In the genomic region with DNA sequence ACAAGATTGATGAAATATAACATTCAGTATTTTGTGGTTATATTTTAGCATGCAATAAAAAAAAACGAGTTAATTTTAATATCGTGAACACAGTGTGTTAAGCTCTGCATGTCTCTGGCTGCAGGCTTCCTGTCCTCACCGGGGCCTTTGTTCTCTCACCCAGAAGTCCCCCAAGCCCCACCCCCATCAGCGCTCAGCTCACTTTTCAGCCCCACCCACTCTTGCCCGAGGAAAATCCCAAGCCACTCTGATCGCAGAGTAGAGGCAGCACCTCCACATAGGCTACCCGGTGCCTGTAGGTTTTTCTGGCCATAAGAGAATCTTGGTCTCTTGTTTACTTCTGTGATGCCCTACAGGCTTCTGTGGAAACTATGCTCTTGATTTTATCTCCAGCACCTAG, we compare ENCODE assay signal across 9 mouse cellular contexts. TPM values are rescaled to one million over a fixed set of nuclear protein-coding genes. Genes with fewer than 3 reads are reported as not detected.
A peak's percentile ranks its signal among the peaks of the same experiment; 100 is the strongest.
DNase-seq lines count a peak whose midpoint lies in the region; ATAC-seq lines count a peak whose summit lies in the region.
"Had no signal": no experiment of that assay in that cellular context is flagged by ENCODE, and none has a peak within 500 bp of the region (broad histone marks: within the 10 kb centered on the region; RNA-seq: fewer than 3 reads in every experiment).

No protein-coding gene starts in this region.

- peak overlapping the region; percentile 92 for H3K27ac ChIP-seq in midbrain, embryonic 14.5 days (replicated peaks; ENCODE audit: low read depth, low read length)

- H3K9me3 ChIP-seq in midbrain, embryonic 14.5 days (ENCODE audit: control insufficient read depth, low read length): no peaks in the 10 kb centered on the region

- no peaks in the 10 kb centered on the region for H3K27me3 ChIP-seq in midbrain, embryonic 14.5 days (ENCODE audit: control insufficient read depth, insufficient read depth, low read length)

- H3K9ac ChIP-seq in midbrain, embryonic 14.5 days (replicated peaks; ENCODE audit: low read length): peak overlapping the region; percentile 39; the same call in 1 of the 2 replicates

- DNase-seq in cerebellum, postnatal 10 days: peak; percentile 57 to 75
- DNase-seq in cerebellum, adult 8-10 months: no peak
- peak; percentile 35 for DNase-seq in adrenal gland, postnatal 25 days
- DNase-seq in forelimb bud, embryonic 11.5 days (ENCODE audit: low read depth, low spot score): peak; percentile 63
- peak; percentile 6 for DNase-seq in hindlimb bud, embryonic 11.5 days (ENCODE audit: extremely low spot score, low read depth, low spot score)
- peak; percentile 64 for DNase-seq in liver
- peak; percentile 87 for DNase-seq in midbrain, embryonic 14.5 days
- DNase-seq in telencephalon, adult 2 months (ENCODE audit: low read depth, low spot score): peak; percentile 50

- no peaks in the 10 kb centered on the region for H3K36me3 ChIP-seq in midbrain, embryonic 14.5 days (ENCODE audit: control insufficient read depth, insufficient read depth, low read length)

- H3K4me1 ChIP-seq in midbrain, embryonic 14.5 days (ENCODE audit: control insufficient read depth, insufficient read depth, low read length): peaks cover 22% of the 10 kb centered on the region

- ATAC-seq in midbrain, embryonic 14.5 days (ENCODE audit: low FRiP score, low TSS enrichment): peak; percentile 85

- peak overlapping the region; percentile 62 for H3K4me2 ChIP-seq in midbrain, embryonic 14.5 days (ENCODE audit: low read length)

- under 1% methylated on average over 7 of the region's 7 CpGs for WGBS in midbrain, embryonic 14.5 days

- peak overlapping the region; percentile 19 for H3K4me3 ChIP-seq in midbrain, embryonic 14.5 days (replicated peaks; ENCODE audit: low read depth, low read length)

RNA-seq across cellular contexts. Expression of a gene that starts 50.4 kb away (rescaled TPM):
- 16.8 and 23.1 TPM in 2 replicates for total RNA-seq in adrenal gland, postnatal 25 days (2021)
- polyA plus RNA-seq in midbrain, embryonic 14.5 days (2014; fragmentation: Nextera tagmentation; extraction: Ambion mirVana): 1.3 and 2.3 TPM in 2 replicates
- total RNA-seq: MEL had no signal
